Mouse (Mus musculus): ENCODE results near the gene Sectm1b. TPM values are rescaled to one million over a fixed set of nuclear protein-coding genes. Genes with fewer than 3 reads are reported as not detected.
"Not testable (repeated sequence)": the region's sequence is repeated elsewhere in the genome, so short reads cannot be mapped to it uniquely, and the experiment has no call there.

Sectm1b gene
- 0.32 and 1.1 TPM in 2 replicates for polyA plus RNA-seq (2014; fragmentation: Nextera tagmentation; extraction: Ambion mirVana)

GRCm38 (mm10) chr11:121063379-121063778 lies at the start of gene Sectm1b:
Gene Sectm1b (minus strand): TSS chr11:121063569.
- H3K9me3 ChIP-seq (ENCODE audit: control insufficient read depth, low read depth, low read length), result no peaks in the 10 kb centered on the region
- H3K4me2 ChIP-seq (replicated peaks; ENCODE audit: low read depth, low read length), result no peak within 1 kb of the TSS
- 0 out of 2 replicates have a peak, but pooled peaks cover 9% of the 10 kb centered on the region for H3K4me1 ChIP-seq (ENCODE audit: control insufficient read depth, insufficient read depth, low read length)
- no peaks in the 10 kb centered on the region for H3K36me3 ChIP-seq (ENCODE audit: control insufficient read depth, insufficient read depth, low read length)
- H3K9ac ChIP-seq (replicated peaks; ENCODE audit: low read depth, low read length), result no peak within 1 kb of the TSS
- no peak within 1 kb of the TSS for H3K27ac ChIP-seq (ENCODE audit: low read length)
- H3K4me3 ChIP-seq (ENCODE audit: low read depth, low read length), result no peak within 1 kb of the TSS
- WGBS, result 63% methylated on average over 5 of the region's 5 CpGs
- H3K27me3 ChIP-seq (ENCODE audit: control insufficient read depth, insufficient read depth, low read length), result no peaks in the 10 kb centered on the region
- ATAC-seq (ENCODE audit: insufficient number of reproducible peaks, insufficient read depth, low FRiP score, low read depth), result no peak

GRCm38 (mm10) chr11:121112091-121112775 lies 48.9 kb upstream of the Sectm1b start:
- 75% methylated on average over 5 of the region's 5 CpGs for WGBS
- Histone ChIP-seq H3K4me3 (ENCODE audit: low read depth, low read length) (no peak overlapping the region), H3K9me3 (ENCODE audit: control insufficient read depth, low read depth, low read length) (no peaks in the 10 kb centered on the region), H3K4me2 (replicated peaks; ENCODE audit: low read depth, low read length) (no peak overlapping the region), H3K27ac (ENCODE audit: low read length) (no peak overlapping the region), H3K27me3 (ENCODE audit: control insufficient read depth, insufficient read depth, low read length) (no peaks in the 10 kb centered on the region), H3K4me1 (ENCODE audit: control insufficient read depth, insufficient read depth, low read length) (peaks cover 3% of the 10 kb centered on the region; the same call in 1 of the 2 replicates), H3K36me3 (ENCODE audit: control insufficient read depth, insufficient read depth, low read length) (no peaks in the 10 kb centered on the region), H3K9ac (replicated peaks; ENCODE audit: low read depth, low read length) (no peak overlapping the region)
- ATAC-seq (ENCODE audit: insufficient number of reproducible peaks, insufficient read depth, low FRiP score, low read depth), result no peak

GRCm38 (mm10) chr11:121111601-121112000 lies 48.2 kb upstream of the Sectm1b start:
- Histone ChIP-seq H3K9ac (replicated peaks; ENCODE audit: low read depth, low read length) (no peak overlapping the region), H3K9me3 (ENCODE audit: control insufficient read depth, low read depth, low read length) (no peaks in the 10 kb centered on the region), H3K4me3 (ENCODE audit: low read depth, low read length) (no peak overlapping the region), H3K4me1 (ENCODE audit: control insufficient read depth, insufficient read depth, low read length) (peaks cover 3% of the 10 kb centered on the region; the same call in 1 of the 2 replicates), H3K36me3 (ENCODE audit: control insufficient read depth, insufficient read depth, low read length) (no peaks in the 10 kb centered on the region), H3K27ac (ENCODE audit: low read length) (no peak overlapping the region), H3K27me3 (ENCODE audit: control insufficient read depth, insufficient read depth, low read length) (no peaks in the 10 kb centered on the region), H3K4me2 (replicated peaks; ENCODE audit: low read depth, low read length) (no peak overlapping the region)
- WGBS, result 78% methylated on average over 1 of the region's 1 CpGs
- no peak for ATAC-seq (ENCODE audit: insufficient number of reproducible peaks, insufficient read depth, low FRiP score, low read depth)

GRCm38 (mm10) chr11:121111051-121111450 lies 47.7 kb upstream of the Sectm1b start:
- ATAC-seq (ENCODE audit: insufficient number of reproducible peaks, insufficient read depth, low FRiP score, low read depth), result no peak
- WGBS, result 85% methylated on average over 3 of the region's 3 CpGs

DNA sequence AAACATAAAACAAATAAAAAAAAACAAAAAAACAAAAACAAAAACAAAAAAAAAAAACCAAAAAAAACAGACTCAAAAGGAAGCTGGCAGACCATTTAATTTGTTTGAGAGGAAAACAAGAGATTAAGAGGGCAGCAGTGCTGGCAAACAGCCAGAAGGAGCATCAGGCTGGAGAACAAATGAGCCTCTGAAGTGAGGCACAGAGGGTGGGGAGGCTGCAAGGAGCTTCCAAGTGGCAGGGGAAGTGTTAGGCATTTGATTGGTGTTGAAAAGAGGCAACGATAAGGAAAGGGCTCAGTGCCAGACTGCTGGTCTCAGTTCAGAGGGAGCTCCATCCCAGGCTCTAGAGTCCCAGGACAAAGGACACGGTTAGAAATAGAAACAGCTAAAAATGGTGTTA lies 46.6 kb upstream of the Sectm1b start:
- H3K9me3 ChIP-seq (ENCODE audit: control insufficient read depth, low read depth, low read length), result no peaks in the 10 kb centered on the region
- no peak for ATAC-seq (ENCODE audit: insufficient number of reproducible peaks, insufficient read depth, low FRiP score, low read depth)
- no peak overlapping the region for H3K27ac ChIP-seq (ENCODE audit: low read length)
- WGBS, result 15% methylated on average over 2 of the region's 2 CpGs
- H3K36me3 ChIP-seq (ENCODE audit: control insufficient read depth, insufficient read depth, low read length), result no peaks in the 10 kb centered on the region
- no peaks in the 10 kb centered on the region for H3K27me3 ChIP-seq (ENCODE audit: control insufficient read depth, insufficient read depth, low read length)
- H3K4me3 ChIP-seq (ENCODE audit: low read depth, low read length), result no peak overlapping the region
- no peak overlapping the region for H3K4me2 ChIP-seq (replicated peaks; ENCODE audit: low read depth, low read length)
- H3K4me1 ChIP-seq (ENCODE audit: control insufficient read depth, insufficient read depth, low read length), result peaks cover 3% of the 10 kb centered on the region; the same call in 1 of the 2 replicates
- no peak overlapping the region for H3K9ac ChIP-seq (replicated peaks; ENCODE audit: low read depth, low read length)

More at GRCm38 (mm10) chr11:121111051-121111450, 47.7 kb upstream of the Sectm1b start:
- Histone ChIP-seq H3K9ac (replicated peaks; ENCODE audit: low read depth, low read length) (no peak overlapping the region), H3K27me3 (ENCODE audit: control insufficient read depth, insufficient read depth, low read length) (no peaks in the 10 kb centered on the region), H3K4me1 (ENCODE audit: control insufficient read depth, insufficient read depth, low read length) (peaks cover 3% of the 10 kb centered on the region; the same call in 1 of the 2 replicates), H3K36me3 (ENCODE audit: control insufficient read depth, insufficient read depth, low read length) (no peaks in the 10 kb centered on the region), H3K27ac (ENCODE audit: low read length) (no peak overlapping the region), H3K9me3 (ENCODE audit: control insufficient read depth, low read depth, low read length) (no peaks in the 10 kb centered on the region), H3K4me2 (replicated peaks; ENCODE audit: low read depth, low read length) (no peak overlapping the region), H3K4me3 (ENCODE audit: low read depth, low read length) (no peak overlapping the region)

GRCm38 (mm10) chr11:121108061-121108460 lies 44.7 kb upstream of the Sectm1b start:
- Histone ChIP-seq H3K36me3 (ENCODE audit: control insufficient read depth, insufficient read depth, low read length) (no peaks in the 10 kb centered on the region), H3K27me3 (ENCODE audit: control insufficient read depth, insufficient read depth, low read length) (no peaks in the 10 kb centered on the region), H3K4me1 (ENCODE audit: control insufficient read depth, insufficient read depth, low read length) (peaks cover 3% of the 10 kb centered on the region; the same call in 1 of the 2 replicates), H3K4me3 (ENCODE audit: low read depth, low read length) (no peak overlapping the region), H3K9me3 (ENCODE audit: control insufficient read depth, low read depth, low read length) (no peaks in the 10 kb centered on the region), H3K9ac (replicated peaks; ENCODE audit: low read depth, low read length) (no peak overlapping the region), H3K27ac (ENCODE audit: low read length) (no peak overlapping the region), H3K4me2 (replicated peaks; ENCODE audit: low read depth, low read length) (no peak overlapping the region)
- 39% methylated on average over 9 of the region's 9 CpGs for WGBS
- ATAC-seq (ENCODE audit: insufficient number of reproducible peaks, insufficient read depth, low FRiP score, low read depth), result 0 out of 2 replicates have a peak, but pooled peaks have one; percentile 28

GRCm38 (mm10) chr11:121107242-121107641 lies 43.9 kb upstream of the Sectm1b start:
- 75% methylated on average over 1 of the region's 1 CpGs for WGBS
- H3K9me3 ChIP-seq (ENCODE audit: control insufficient read depth, low read depth, low read length); H3K27ac ChIP-seq (ENCODE audit: low read length); H3K9ac ChIP-seq (replicated peaks; ENCODE audit: low read depth, low read length); H3K4me3 ChIP-seq (ENCODE audit: low read depth, low read length); H3K4me1 ChIP-seq (ENCODE audit: control insufficient read depth, insufficient read depth, low read length); H3K27me3 ChIP-seq (ENCODE audit: control insufficient read depth, insufficient read depth, low read length); H3K36me3 ChIP-seq (ENCODE audit: control insufficient read depth, insufficient read depth, low read length); ATAC-seq (ENCODE audit: insufficient number of reproducible peaks, insufficient read depth, low FRiP score, low read depth); H3K4me2 ChIP-seq (replicated peaks; ENCODE audit: low read depth, low read length): not testable (repeated sequence)

DNA sequence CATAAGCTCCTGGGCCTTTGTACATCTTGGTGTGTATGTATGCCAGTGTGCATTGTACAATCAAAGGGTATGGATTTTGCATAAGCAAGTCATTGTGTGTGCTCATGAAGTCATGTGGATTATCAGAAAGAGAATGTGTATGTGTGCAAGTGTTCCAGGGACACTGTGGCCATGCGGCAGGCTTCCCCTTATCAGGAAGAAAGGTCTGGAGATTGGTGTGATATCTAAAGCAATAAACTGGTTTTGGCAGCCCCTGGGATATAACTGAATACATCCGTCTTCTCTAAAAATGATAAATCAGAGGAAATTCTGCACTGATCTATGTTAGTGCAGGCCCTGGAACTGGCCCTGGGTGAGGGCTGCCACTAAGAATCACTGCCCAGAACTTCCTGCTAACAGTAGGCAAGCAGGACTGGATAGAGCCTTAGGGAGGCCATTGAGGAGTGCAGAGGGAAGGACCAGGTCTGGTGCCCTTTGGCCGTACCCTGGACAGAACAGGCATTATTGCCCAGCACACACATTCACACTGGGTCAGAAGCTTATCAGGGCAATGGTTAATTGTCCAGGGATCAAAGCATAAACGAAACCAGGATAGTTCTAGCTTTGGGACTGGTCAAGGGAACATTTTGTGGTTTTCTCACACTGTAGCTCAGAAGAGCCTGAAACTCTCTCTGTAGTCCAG lies 37.9 kb upstream of the Sectm1b start:
- Histone ChIP-seq H3K9me3 (ENCODE audit: control insufficient read depth, low read depth, low read length) (no peaks in the 10 kb centered on the region), H3K27me3 (ENCODE audit: control insufficient read depth, insufficient read depth, low read length) (no peaks in the 10 kb centered on the region), H3K4me2 (replicated peaks; ENCODE audit: low read depth, low read length) (no peak overlapping the region), H3K4me1 (ENCODE audit: control insufficient read depth, insufficient read depth, low read length) (no peaks in the 10 kb centered on the region), H3K9ac (replicated peaks; ENCODE audit: low read depth, low read length) (no peak overlapping the region), H3K36me3 (ENCODE audit: control insufficient read depth, insufficient read depth, low read length) (no peaks in the 10 kb centered on the region), H3K4me3 (ENCODE audit: low read depth, low read length) (no peak overlapping the region), H3K27ac (ENCODE audit: low read length) (no peak overlapping the region)
- no peak for ATAC-seq (ENCODE audit: insufficient number of reproducible peaks, insufficient read depth, low FRiP score, low read depth)
- 85% methylated on average over 4 of the region's 4 CpGs for WGBS
